Mouse (Mus musculus): ENCODE data around the gene Cdk5rap2. TPM values are rescaled to one million over a fixed set of nuclear protein-coding genes. Genes with fewer than 3 reads are reported as not detected.

Gene Cdk5rap2
- total RNA-seq, 1 experiment from 2014 or later = 17.7 TPM

DNA sequence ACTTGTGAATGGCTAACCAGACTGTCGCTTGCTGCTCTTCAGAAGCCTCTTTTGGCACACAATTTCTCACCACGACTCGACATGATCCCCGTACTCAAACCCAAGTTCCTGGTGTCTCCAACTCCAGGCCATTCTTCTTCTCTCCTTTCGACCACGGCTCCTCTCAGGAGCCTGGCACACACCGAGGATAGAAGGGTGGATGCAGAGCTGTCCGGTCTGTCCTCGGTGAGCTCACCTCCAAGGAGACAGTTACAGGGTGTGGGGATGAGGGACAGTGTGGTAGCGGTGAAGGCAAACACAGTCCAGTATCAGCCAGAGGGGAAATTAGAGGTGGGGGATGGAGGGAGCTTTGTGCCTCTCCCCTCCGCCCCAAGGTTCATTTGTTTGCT, 149.8 kb downstream of the Cdk5rap2 start:
- DNase-seq = no peak

DNA sequence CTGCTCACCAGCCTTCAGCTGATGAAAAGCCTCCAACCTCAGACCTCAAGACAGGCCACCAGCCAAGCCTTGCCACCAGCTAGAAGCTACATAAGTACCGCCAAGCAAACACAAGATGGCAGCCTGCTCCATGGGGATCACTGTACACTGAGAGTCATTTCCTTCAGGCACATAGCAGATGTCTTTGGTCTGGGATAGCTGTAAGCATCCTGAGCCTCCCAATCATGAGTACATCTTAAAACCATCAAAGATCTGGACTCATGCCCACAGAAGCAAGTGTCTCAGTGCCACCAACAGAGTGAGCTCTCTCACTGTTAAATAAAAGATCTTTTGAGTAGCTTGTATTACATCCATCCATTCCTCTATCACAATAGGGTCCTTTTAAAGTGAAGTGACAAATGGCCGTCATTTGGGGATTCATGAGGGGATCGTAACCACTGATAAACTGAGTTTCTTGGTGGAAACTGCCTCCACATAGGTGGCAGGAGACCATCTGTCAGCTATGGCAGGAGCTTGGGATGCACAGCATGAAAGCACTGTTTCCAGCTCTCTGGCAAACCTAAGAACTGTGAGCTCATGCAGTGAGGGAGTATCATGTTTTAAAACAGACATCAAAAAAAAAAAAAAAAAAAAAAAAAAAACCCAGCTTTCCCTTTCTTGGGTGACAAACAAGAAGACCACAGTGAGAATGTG, 150.4 kb downstream of the Cdk5rap2 start:
- no peak for DNase-seq

DNA sequence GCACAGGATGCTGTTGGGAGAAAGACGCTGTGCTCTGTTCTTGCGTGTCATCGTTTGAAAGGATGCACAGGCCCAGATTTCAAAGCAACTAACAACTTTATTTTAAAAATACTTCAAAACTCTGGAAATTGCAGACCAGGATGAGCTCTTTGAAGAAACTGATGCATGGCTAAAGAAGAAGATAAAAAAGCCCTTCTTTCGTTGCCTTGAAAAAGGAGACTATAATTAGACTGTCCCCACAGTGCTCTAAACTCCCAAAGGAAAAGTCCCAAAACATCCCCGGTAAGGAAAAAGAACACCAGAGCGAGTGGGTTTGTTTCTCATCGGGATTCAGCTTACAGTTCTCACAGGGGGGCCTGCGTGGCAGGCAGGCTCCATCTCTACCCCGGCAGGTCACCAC, 151.4 kb downstream of the Cdk5rap2 start:
- no peak for DNase-seq

DNA sequence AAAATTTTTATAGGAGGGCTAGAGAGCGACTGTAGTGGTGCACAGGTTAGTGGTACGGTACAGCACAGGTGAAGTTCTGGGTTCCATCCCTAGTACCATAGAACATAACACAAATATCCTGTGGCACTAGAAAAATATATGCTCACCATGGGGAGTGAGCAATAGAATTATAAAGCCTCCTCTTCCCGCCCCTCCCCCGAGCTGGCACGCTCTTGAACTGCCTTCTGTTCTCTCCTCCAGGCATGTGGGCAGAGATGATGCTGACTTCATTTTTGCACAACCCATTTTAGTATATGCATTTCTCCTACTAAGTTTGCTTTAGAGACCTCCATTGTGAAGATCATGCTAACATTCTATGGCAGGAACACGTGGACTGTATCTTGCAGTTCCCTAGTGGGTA, 152.0 kb downstream of the Cdk5rap2 start:
- no peak for DNase-seq

DNA sequence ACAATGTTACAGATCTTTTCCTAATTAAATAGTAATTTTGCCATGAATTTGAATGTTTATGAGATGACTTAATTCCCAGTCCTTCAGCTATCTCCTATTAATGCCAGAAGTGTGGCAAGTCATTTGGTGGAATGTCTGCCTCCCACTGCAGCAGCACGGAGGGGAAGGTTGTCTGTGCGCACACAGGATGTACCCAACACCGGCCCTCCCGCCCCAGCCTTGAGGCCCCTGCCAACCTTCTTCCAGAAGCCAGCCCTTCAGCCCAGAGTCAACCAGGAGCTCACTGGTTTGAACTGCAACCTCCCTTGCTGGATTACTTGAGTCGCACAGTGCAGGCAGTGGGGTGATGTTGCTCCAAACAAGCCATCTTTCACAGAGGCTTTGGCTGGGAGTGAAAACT, 158.5 kb downstream of the Cdk5rap2 start:
- DNase-seq = no peak

DNA sequence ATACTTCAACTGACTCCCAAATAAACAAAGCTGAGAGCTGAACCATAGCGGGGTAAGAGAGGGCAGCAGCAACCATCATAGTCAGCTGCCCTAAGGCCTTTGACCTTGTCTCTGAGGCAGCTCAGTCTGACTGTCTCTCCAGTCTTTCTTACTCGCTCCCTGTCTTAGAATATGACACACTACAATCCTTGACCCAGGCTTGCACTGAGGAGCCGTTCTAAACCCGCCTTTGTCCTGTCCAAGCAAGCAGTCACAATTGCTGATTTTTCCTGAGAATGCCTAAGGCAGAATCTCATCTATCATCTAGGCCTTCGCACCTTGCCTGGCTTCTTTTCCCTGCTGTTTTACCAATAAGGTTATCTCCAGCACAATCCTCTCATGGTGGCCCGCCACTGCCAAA, 164.5 kb downstream of the Cdk5rap2 start:
- peak; percentile 24 for DNase-seq

DNA sequence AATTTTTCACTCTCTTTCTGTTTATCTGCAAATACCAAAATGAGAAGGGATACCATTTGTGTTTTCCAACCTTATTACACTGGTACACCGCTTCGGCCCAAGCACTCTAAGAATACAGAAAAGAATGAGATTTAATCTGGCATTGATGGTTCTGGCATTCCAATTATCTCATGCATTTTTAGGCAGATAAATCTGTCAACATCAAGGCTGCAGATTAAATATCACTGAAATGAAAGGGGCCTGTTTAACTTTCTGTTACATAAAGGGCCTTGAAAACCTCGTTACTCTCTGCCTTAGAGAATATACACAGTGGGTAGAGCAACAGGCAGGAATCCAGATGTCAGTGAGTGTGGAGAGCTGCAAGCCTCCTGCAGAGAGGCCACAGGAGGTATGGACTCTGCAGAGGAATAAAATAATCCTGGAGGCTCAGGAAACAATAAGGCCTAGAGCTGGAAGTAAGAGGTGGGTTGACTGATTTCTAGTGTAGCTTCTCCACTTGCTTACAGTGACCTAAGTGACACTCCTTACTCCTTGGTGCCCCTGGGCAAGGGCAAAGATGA, 166.6 kb downstream of the Cdk5rap2 start:
- DNase-seq = peak; percentile 47

DNA sequence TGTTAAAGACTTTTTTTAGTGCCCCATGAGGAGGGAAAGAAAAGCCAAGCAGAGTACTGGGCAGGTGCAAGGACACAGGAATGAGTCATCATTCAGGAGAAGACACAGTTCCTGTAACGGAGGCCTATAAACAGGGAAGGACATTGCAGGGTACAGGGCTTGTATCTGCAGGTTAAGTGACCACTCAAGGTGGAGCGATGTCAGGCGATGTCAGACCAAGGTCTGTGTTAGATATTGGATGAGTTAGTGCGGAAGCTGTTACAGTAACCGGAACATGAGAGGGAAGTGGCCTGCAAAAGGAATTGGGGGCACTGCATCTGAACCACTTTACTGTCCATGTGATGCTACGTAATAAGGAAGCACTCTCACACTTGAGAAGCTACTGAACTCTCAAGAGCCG, 170.5 kb downstream of the Cdk5rap2 start:
- peak; percentile 27 for DNase-seq

DNA sequence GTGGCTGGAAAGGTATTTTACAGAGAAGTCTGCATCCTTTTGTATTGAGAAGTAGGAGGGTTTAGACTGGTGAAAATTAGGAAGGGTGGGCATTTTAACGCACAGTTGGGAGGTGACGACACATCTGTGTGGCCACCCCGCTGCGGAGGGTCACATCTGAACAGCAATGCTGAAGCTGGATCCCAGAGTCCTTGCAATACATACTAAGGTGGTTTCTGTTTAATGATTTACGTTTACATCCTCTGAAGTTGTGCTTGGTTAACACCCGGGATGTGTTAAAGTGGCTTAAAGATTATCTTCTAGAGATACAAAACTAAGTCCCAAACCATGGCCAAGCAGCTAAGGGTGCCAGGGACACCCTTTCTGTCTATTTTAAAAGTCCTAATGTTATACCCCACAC, 171.4 kb downstream of the Cdk5rap2 start:
- DNase-seq = no peak

DNA sequence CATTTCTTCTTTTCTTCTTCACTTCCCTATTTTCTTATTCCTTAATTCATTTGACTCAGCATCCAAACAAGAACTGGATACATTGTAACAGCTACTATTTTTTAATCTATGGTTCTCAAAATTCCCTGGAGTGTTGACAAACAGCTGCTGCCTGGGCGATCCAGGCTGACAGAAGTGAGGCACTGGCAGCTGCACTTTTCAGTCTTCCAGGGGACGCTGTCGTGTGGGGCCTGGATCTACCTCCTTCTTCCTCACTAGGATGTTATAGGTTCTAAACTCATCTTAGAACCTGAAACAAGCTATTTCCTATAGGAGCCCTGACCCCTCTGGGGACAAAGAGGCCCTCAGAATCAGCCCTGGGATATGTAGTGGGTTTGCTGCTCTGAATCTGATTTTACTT, 177.9 kb downstream of the Cdk5rap2 start:
- no peak for DNase-seq

DNA sequence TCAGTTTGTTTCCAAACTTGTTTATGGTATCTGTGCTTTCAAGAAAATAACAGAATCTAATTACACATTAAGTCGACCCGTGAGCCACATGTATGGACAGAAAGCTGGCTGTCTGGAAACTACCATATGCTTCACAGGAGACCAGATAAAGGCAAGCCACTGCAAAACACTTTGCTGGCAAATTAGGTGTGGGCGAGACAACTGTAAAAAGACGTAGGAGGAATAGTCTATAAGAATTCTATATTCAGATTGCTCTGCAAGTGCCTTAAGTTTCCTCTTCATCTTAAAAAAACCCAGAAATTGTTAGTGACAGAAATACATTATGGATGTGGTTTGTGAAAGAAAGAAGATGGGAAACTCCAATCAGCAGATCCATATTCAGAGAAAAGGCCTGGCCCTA, 180.4 kb downstream of the Cdk5rap2 start:
- DNase-seq = no peak

DNA sequence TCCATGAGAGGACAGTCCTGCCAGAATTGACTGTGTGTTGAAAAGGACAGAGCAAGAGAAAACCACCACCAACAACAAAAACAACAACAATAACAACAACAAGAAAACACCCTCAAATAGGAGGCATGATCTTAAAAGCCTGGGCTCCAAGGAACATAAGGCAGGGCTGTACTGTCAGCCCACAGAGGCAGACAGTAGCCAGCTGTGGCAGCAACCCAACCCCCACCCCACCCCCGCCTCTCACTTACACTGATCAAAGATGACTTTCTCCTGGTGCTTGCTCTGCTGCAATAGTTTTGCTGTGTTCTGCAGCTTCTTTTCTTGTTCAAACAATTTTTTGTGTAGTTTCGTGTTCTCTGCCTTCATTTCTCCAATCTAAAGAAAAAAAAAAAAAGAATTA, 181.9 kb downstream of the Cdk5rap2 start:
- DNase-seq = no peak

DNA sequence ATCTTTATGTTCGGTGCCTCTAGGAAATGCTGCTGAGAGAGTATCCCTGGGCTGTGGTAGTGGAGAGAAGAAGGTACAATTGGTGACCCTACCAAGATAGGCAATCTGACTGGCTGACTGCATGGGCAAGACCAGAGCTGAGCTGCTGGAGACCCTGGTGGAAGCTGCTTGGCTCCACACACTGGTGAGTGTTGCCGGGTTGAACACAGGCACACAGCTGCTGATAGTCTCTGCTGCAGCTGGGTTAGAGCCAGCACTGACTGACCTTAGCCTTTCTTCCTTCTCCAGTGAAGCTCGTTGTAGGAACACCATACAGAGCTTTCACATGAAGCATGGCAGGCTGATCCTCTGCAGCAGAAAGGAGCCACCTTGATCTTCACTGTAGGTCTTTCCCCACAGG, 182.6 kb downstream of the Cdk5rap2 start:
- peak; percentile 23 for DNase-seq

DNA sequence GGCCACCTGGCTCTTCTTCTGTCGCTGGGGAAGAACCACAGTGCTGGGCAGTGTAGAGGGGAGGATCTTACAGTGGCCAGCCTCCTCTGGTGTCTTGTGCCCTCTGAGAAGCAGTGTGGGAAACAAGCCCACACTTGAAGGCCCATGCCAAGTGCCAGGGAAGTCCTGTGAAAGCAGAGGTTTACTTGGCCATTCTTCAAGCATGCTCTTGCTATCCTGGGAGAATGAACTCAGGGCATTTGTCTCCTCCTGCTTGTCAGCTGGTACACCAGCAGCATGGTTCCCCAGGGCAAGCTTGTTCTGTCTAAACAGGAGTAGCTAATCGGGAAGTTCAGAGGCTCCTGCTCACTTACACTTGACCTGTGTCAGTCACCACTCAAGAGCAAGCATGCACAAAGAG, 185.7 kb downstream of the Cdk5rap2 start:
- DNase-seq = no peak

DNA sequence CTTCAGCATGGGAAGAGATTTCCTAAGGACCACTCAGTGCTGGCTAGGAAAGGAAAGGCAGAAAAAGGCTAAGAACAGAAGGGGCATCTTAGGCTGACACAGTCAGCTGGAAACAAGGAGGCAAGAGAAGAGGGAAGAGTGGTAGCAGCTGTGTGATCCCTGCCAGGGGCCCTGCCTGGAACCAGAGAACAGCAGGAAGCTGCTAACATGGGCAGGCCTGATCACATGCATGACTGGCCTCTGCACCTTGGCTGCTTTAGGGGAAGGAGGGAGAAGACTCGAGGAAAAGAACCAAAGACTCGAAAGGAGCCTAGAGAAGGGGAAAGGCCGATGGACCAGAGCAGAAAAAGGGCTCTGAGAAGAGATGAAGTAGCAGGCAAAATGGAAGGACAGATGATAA, 188.4 kb downstream of the Cdk5rap2 start:
- DNase-seq = no peak

DNA sequence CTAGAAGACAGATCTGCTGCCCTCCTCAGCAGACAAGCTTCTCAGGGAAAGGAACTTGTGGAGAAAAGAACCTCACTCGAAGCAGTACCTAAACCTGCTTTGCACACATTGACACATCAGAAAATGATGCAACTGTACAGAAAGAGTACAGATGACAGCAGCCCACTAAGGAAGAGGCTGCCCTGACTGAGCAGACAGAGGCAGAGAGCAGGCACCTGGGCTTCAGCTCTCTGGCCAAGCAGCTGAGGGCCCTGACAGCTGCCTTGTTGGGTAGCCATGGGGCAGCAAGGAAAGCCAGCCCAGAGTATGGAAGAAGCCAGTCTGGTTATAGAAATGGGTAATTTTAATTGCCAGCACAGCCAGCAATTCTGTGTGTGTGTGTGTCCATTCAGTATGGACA, 188.9 kb downstream of the Cdk5rap2 start:
- DNase-seq = no peak

DNA sequence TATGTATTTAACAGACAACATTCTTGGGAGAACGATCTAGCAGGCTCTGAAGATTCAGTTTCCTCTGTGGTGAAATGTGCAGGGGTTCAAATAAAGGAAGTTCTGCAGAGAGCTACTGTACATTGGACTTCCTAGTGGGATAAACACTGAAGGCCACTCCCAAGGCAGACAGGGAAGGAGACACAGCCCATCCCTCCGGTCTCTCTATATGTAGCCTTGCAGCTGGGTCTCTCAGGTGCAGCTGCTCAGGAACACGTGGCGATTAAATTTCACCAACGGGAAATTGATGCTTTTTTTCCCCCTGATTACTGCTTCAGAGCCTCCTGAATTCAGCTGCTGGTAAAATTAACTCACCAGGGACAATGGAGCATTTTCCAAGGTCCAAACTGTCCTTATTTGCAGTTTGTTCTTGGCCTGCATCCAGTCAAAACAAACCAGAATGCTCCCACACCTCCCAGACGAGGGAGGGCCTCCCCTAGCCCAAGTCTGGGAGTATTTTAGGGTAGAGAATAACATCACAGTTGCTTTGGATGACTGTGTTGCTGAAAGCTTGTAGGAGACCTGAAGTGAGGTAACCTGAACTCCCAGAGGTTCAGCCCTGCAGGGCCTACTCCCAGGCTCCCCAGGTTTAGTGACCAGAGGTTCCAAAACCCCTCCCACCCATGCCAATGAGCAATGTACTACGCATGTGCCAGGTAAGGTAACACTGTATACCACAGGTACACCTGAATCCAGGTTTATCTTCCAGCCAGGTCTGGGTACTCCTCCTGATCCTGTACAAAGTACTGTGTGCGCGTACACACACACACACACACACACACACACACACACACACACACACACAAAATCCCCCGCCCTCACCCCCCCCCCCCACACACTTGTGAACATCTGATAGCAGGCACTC, 189.7 kb downstream of the Cdk5rap2 start:
- DNase-seq = peak; percentile 66

DNA sequence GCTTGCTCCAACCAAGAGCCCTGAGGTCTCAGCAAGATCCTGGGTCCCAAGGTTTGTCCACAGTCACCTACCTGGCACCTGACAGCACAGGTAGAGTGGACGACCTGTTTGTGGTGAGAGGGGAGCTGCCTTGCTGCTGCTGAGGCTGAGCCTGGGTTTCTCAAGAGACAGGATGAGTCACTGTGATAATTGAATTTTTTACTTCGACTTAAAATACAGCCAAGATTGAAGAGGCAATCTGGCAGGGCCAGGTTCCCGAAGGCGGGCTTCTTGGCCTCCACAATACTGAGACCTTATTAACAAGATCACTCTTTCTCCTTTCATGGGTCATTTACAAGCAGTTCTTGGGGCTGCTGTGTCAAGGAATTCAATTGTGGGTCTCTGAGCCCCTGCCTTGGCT, 190.5 kb downstream of the Cdk5rap2 start:
- peak; percentile 10 for DNase-seq

DNA sequence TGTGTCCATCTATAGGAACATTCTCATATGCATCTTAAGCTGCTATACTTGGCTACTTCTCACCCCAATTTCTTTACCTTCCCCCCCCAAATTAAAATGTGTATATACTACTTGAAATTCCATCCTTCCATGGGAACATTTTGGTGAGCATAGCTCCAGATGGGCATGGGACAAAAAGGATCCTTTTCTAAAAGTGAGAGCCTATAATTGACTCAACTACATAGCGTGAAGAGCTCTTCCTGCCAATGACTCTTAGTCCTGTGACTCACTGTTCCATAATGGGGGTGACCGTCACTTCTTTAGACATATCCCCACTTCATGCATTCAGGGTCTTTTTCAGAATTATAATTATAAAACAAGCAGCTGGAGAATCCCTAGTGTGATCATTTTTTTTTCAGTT, 224.3 kb downstream of the Cdk5rap2 start:
- DNase-seq = no peak

Data from adrenal gland, postnatal 14 days (tissue).